Mouse (Mus musculus): ENCODE measurements at regions not wholly inside any gene's neighbourhood (a gene's known extent, or its start where the extent isn't known, plus 50 kb on each side); places are given as distances from the start of the nearest gene placed in this dataset.
A peak's percentile ranks its signal among the peaks of the same experiment; 100 is the strongest.

DNA sequence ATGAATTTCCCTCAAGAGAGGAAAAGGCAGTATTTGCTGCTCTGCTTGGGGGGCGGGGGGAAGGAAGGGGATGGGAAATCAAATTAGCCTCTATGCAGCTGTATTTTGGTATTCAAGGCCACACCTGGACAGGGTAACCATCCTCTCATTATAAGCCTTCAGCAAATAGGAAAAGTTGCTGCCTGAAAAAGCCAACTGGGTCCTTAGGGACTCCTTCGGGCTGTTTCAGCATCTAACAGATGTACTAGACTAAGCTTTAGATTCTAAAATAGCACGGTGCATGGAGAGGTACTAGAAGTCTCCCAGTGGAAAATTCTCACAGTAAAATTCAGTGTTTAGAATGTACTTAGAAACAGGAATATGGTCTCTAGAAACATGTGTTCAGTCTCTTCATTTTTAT lies 183.1 kb downstream of the Gm13691 start:
- DNase-seq (ENCODE audit: low read depth, low spot score), result no peak

DNA sequence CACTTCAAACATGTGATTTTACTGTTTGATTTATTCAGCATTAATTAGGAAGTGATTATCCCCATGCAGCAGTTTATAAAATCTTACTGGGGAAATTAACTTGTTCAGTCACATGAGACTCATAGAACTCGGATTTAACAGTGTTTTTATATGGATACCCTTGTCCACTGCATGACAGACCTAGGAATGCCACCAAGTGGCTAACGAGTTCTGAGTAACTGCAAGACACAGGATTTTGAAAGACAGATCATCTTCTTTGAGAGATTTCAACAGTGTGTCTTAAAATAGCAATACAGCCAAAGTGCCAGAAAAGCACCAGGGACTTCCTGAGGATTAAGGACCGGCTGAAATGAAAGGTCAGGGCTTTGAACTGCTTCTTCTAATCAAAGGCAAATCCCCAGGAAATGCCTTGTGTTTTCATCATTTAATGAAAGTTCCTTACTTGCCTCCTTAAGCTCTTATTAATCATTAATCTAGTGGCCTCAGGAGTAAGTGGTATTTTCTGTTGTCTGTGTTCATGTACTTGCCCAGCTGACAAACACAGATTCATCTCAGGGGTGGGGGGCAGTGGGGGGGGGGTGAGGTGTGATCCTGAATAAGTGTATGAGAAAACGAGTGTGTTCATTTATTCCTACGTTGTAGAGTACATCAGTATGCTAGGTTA lies 193.4 kb downstream of the Gm13691 start:
- peak; percentile 34 for DNase-seq (ENCODE audit: low read depth, low spot score)

DNA sequence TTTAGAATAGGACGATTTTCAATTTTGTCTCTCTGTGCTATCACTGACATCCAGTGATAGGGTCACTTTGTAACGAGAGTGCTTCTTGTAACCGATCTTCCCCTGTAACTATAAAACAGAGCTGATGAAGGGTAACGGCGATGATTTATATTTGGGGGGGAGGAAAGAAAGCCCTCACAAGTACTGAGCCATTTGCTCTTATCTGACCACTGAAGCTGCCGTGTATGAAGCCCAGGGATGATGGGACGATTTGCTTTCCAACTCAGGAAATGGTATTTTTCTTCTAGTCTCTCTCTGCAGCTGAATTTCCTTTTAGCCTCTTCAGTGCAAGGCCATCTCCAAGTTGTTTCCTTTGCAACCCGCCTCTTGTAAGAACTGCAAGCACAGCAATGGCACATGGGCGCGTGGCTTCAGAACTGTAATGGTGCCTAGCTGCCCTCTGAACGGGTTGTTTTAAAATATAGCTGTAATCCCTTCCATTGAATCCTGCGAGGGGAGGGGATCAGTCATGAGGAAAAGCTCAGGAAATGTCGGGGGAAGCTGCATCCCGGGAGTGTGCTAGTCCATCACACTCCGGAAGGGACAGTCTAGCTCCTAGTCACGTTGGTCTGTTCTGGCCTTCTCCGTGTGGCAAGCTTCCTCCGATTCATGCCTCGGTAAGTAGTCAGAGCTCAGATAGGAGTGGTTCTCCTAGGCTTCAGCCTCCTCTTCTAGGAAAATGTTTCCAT lies 194.1 kb downstream of the Gm13691 start:
- peak; percentile 33 for DNase-seq (ENCODE audit: low read depth, low spot score)

DNA sequence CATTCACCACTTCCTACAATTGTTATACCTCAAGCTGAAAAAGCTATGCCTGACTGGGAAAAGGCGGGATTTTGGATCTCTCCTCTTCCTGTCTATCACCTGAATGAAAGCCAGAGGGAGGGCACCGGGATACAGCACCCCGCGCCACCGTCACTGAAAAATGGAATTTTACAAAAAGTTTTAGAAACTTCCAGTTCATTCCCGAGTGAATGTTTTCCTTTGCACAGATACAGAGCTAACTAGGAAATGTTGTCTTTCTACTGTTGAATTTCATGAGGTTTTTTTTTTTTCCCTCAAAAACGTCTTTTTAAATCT lies 194.6 kb downstream of the Gm13691 start:
- no peak for DNase-seq (ENCODE audit: low read depth, low spot score)

DNA sequence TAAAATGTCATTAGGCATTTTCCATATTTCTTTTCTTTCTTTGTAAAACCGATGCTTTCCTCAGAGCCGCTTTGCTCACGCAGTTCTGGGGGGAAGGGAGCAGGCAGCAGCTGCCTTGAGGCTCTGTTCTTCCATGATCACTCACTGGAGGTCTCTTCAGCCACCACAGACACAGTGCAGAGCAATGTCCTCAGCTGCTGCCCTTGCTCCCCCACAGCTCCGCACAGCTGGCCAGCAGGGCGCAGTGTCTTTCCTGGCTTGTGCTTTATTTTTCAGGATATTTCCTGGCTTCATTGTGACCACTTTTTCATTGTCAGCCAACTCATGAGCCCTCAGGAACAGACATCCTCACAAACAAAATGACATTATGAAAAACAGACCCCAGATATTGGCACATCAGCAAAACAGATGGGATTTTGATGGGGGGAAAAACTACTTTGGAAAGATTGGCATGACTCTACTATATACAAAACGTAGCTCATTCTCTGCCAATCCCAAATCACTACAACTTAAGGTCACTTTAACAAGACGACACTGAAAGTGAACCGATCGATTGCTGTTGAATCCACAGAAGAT lies 195.9 kb downstream of the Gm13691 start:
- DNase-seq (ENCODE audit: low read depth, low spot score), result peak; percentile 34

DNA sequence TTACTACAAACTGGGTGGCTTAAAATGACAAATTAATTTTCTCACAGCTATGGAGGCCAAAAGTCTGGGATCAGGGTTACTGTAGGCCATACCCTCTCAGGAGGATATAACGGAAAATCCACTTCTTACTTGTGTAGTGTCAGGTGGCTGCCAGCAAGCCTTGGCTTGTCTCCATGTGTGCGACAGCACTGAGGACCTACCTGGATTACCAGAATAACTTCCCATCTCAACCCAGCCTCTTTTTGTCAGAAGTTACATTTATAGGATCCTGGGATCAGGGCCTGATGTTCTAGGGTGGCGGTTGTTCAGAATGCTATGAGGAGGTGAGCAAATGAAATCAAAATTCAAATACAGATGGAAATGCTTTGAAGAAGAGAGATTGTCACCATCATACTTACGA lies 197.1 kb downstream of the Gm13691 start:
- DNase-seq (ENCODE audit: low read depth, low spot score), result no peak

DNA sequence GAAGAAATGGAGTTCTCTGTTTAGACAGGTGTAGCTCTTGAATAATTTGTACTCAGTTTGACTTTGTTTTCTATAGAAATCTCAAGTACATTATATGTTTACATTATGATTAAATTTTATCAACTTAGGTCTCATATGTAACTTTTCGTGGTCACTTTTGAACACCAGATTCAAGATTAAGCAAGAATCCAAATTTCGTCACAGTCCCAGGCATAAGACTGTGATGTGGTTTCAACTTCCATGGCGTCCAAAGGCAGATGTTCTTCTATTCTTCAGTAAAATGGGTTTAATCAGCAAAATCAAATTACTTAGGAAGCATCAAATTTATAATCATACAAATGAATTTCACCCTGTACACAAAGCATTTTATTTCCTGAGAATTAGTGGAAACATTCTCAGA lies 198.9 kb downstream of the Gm13691 start:
- DNase-seq (ENCODE audit: low read depth, low spot score), result no peak

DNA sequence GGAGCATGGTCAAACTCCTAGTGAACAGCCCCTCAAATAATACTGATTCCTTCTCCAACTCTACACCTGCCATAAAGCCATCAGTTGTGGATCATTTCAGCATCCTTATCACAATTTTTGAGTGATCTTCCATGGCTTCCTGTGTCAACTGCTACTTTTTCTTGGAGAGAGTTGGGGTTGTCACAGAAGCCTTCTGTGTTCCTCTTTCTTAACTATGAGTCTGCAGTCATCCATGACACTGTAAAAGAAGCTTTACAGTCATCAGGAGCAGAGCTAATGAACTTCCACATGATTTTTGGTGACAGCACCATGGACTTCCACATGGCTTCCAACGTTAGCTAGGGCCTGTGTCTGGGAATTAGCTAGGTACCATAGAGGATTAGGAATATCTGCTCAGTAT lies 208.1 kb downstream of the Calcrl start:
- DNase-seq (ENCODE audit: low read depth, low spot score), result no peak

DNA sequence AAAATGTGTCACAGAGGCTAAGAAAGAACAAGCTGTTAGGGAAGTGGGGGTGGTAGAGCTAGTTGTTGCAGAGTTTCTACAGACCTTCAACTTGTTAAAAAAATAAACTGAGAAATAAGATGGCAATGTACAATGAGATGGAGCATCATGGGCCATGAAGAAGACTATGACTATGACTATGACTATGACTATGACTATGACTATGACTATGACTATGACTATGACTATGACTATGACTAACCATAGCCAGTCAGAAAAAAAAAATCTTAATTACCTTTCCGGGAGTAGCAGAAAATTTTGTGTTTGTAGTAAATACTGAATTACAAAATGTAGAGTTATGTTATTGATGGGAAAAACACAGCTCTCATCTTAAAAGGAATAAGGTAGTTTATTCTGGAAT lies 203.2 kb downstream of the Calcrl start:
- DNase-seq (ENCODE audit: low read depth, low spot score), result no peak

DNA sequence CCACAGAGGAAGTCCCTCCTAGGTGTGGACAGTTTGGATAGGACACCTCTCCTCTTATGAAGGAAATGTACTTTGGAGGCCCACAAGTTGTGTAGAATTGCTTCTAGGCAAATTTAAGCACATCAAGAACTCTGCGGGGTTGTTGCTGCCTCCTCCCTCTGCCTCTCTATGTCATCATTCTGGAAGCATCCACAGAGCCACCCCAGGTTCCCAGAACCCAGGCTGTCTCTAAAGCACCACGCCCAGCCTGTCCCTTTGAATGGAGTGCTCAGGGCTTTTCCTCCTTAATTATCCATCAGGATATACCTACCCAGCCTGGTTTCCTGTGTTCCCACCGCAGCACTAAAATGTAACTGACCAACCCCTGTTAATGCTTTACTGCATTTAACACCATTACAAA lies 195.4 kb downstream of the Calcrl start:
- DNase-seq (ENCODE audit: low read depth, low spot score), result no peak

DNA sequence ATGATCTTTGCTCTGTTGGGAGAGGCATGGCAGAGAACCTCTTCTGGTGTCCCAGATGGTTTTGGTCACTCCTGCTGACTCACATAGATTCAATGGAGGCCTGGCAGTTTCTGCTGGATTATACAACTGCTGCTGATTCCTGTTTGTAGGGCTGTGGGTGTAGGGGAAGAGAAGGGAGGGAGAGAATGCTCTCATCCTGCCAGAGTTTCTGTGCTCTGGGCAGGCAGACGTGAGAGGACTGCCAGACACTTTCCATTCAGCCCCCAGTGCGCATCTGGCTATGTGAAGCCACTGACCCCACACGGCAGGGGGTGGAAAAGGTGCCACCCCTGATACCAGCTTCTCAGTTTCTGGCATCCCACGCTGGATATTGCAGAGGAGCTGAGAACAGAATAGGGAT lies 189.6 kb downstream of the Calcrl start:
- DNase-seq (ENCODE audit: low read depth, low spot score), result no peak

DNA sequence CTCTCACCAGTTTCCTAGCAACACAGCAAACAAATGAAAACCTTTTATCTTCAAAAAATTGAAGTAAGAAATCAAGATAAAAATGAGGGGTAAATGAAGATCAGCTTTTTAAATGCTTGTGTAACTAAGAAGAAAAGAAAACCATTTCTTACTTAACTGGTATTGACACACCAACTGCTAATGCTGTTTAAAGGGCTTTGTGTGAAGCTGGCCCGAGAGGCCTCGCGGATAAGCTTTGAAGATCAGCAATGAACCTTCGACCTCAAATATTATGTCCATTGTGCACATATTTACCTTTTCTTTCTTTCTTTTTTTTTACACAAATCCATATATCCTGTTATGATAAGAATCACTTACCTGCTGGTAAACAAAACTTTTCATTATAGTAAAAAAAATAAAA lies 184.0 kb downstream of the Calcrl start:
- no peak for DNase-seq (ENCODE audit: low read depth, low spot score)

DNA sequence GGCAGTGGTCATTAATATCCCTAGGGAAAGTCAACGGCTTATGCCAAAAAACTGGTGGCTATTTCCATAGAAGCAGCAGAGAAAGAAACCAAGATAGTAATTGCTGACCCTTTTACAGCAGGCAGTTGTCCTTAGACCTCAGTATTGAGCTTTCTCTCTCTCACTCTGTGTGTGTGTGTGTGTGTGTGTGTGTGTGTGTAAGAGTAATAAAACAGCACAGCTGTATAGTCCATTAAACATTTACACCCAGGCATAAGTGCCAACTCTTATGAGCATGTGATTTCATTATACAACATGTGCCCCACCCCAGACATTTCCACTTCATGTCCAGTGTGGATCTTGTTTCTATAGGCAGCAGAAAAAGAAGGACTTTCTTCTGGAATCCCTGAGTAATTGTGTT lies 183.2 kb downstream of the Calcrl start:
- DNase-seq (ENCODE audit: low read depth, low spot score), result no peak

DNA sequence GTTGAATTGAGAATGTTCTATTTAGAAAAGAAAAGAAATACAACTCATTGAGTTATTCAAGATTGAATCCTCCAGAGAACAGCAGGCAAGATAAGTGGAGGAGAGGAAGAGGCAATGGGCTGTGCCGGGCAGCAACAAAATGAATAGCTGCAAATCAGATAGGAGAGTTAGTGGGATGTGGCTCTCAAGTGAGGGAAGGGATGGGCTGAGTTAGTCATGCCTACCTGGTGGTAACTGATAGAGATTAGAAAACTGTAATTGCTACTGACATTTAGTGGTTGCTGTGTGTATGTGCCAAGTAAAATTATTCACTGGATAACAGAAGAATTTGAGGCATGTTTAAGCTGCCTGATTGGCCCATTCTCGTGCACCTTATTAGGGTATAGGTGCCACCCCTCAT lies 179.3 kb downstream of the Calcrl start:
- DNase-seq (ENCODE audit: low read depth, low spot score), result no peak

DNA sequence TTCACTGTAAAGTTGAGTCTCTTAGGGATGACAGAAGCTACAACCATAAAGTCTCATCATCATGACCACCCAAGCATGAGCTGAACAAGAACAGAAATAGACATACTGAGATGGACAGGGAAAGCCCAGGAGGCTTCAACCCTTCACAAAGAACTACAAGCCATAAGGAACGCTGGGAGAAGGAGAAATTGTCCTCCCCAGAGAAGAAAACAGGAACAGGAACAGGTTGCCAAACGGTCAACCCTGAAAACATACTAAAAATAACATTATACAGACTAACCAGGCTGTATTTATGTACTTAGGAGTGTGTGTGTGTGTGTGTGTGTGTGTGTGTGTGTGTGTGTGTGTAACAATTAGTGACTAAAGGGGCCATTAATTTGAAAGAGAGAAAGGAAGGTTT lies 178.6 kb downstream of the Calcrl start:
- DNase-seq (ENCODE audit: low read depth, low spot score), result no peak

DNA sequence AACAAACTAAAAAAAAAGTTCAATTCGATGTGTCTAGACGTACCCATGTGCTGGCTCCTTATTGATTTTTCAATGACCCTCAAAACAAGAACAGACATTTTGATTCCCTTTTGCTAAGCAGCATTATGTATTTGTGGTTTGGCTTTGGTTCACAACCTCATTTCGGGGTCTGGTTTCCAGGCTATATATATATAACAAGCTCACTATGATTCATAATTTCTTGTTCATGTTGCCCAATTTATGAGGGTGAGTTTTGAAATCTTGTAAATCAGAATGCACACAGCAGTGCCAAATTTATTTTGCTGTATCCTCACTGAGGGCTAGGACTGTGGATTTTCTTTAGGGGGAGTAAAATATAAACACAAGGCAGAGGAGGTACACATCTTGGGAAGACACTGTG lies 177.0 kb downstream of the Calcrl start:
- DNase-seq (ENCODE audit: low read depth, low spot score), result no peak

DNA sequence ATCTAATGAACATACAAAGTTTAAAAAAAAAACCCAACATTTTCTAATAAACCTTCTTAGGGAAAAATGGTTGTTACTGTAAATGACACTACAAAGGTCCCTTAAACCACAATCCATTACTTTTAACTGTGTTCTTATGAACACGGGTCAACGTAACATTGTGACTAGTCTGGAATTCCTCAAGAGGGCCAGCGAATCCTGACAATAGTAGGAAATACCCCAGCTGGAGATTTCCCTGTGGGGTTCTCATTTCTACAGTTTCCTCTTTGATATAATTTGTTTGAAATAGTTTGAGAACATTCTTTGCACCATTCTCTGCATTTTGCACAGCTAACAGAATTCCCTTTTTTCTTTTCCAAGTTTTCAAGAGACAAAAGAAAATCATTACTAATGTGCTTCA lies 175.3 kb downstream of the Calcrl start:
- DNase-seq (ENCODE audit: low read depth, low spot score), result no peak

DNA sequence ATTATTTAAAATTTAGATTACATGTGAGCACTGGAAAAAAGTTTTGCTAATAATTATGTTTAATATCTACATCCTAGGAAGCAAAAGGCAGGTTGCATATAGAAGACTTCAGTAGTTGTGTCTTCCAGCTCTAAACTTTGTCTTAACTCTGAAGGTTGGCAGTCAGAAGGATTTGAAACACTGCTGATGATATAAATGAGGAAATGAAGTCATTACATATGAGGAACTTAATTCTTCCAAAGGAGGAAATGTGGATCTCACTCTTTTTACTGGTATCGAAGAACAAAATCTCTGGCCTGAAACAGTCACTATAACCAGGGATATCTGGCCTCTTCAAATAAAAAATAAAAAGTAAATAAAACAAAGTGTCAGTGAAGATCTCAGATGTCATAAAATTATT lies 173.1 kb downstream of the Calcrl start:
- no peak for DNase-seq (ENCODE audit: low read depth, low spot score)

DNA sequence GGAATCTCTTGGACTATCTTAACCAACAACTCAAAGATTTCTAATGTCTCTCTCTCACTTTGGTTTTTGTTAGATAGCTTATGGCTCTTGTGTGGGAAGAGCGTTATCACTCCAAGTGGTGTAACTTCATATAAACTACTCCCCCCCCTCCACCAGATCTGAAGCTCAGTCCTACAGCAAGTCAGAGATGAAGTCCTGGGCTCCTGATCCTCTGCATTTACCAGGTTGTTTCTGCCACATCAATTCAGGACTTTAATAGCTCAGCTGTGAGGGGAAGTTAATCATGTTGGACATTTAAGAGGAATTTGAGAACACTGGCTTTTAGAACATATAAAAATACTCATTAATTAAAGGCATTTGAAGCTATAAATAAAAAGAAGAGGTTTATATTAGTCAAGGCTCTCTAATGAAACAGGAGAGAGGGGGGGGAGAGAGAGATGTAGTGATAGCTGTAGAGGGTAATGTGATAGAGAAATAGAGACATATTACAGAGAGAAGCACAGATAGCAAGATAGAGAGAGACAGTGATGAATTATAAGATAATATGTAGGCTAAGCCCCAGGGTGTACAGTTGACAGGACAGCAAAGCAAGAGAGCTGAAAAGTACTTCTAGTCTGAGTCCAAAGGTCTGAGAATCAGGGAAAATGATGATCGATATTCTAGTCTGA lies 166.7 kb downstream of the Calcrl start:
- DNase-seq (ENCODE audit: low read depth, low spot score), result no peak

DNA sequence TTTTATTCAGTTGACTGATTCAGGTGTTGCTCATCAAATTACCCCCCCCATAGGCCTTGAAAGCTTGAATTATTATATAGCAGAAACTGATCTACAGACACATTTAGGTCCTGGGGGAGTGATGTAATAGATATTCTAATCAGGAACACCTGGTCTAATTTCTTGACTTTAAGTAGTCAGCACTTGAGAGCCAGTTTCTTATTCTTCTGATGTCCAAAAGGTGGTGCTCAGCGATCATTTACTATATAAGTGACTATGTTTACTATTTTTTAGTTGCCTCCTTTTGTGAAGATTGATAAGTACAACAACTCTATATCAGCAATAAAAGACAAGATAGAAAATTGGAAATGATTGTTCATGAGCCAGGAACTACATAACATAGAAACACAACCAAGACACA lies 166.0 kb downstream of the Calcrl start:
- DNase-seq (ENCODE audit: low read depth, low spot score), result no peak

DNA sequence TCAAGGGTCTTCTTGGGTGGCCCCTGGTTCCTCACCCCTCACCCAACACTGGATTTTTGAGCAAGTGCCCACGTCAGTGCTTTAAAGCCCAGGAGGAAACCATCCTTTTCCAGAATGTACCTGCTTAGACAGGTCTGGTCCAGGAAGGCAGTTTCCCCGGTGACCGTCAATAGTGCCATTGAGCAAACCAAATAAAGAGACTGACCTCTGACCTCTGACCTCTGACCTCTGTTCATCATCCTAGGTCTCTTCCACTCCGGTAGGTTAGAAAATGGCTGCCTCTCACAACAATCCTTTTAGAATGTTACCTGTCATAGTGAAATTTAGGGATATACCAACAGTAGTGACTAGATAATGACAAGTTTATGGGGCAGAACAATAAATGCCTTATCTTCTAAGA lies 164.5 kb downstream of the Calcrl start:
- DNase-seq (ENCODE audit: low read depth, low spot score), result no peak

DNA sequence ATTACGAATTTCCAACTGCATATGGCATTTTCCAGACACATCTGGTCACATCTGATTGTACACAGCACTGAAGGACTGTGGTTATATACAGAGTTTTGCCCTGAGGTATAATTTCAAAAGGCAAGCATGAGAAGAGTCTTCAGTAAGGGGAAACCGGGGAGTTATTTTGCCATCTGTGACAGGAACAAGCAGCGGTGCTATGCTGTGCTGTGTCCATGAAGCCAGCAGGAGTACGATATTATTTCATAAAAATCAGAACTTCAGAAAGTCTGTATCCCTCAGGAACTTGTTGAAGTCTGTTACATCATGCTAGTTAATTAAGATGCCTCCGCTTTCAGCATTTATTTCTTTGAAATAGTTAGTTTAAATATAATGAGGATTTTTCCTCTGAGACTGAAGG lies 163.7 kb downstream of the Calcrl start:
- DNase-seq (ENCODE audit: low read depth, low spot score), result no peak

DNA sequence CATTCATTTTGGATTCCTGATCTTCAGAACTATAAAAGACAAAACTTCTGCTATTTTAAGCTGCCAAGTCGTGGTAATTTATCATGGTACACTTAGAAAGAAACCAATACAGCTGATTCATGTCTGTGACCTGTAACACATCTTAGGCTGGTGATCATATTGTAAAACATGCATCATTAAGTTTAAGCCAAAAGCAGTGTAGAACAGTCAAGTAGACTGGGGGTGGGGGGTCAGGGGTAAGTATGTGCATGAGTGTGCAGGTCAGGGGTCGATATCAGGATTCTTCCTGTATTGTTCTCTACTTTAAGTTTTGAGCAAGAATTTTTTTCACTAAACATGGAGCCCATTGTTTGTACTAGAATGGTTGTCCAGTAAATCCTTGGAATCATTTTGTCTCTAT lies 160.7 kb downstream of the Calcrl start:
- no peak for DNase-seq (ENCODE audit: low read depth, low spot score)

Data from skeletal muscle tissue, adult 2 months (tissue).